In genomic region chr14:30878958-30879571, GRCm38 (mm10) we compare ENCODE assay signal across 9 mouse cellular contexts. TPM values are rescaled to one million over a fixed set of nuclear protein-coding genes. Genes with fewer than 3 reads are reported as not detected.
DNase-seq lines count a peak whose midpoint lies in the region; ATAC-seq and TF ChIP-seq lines count a peak whose summit lies in the region.
"Had no signal": no experiment of that assay in that cellular context is flagged by ENCODE, and none has a peak within 500 bp of the region (broad histone marks: within the 10 kb centered on the region; RNA-seq: fewer than 3 reads in every experiment).

Mustn1 (plus strand) TSS chr14:30879200.

- no peaks in the 10 kb centered on the region for H3K9me3 ChIP-seq in kidney, embryonic 14.5 days (ENCODE audit: control insufficient read depth, low read length)
- H3K9me3 ChIP-seq in forebrain, postnatal 0 days (ENCODE audit: low read length) = no peaks in the 10 kb centered on the region
- no peaks in the 10 kb centered on the region for H3K9me3 ChIP-seq in lung, embryonic 16.5 days (ENCODE audit: control insufficient read depth, low read length)

- TF ChIP-seq CTCF in forebrain, postnatal 0 days (IDR thresholded peaks at IDR 0.05; ENCODE audit: low read depth) = no peak

- WGBS in kidney, embryonic 14.5 days = 67% methylated on average over 11 of the region's 11 CpGs
- WGBS in forebrain, postnatal 0 days = 58% methylated on average over 11 of the region's 11 CpGs
- 32% methylated on average over 11 of the region's 11 CpGs for WGBS in lung, embryonic 16.5 days

- peaks cover 6% of the 10 kb centered on the region; the same call in 1 of the 2 replicates for H3K36me3 ChIP-seq in kidney, embryonic 14.5 days (ENCODE audit: control insufficient read depth, insufficient read depth, low read length)
- peaks cover 23% of the 10 kb centered on the region for H3K36me3 ChIP-seq in forebrain, postnatal 0 days (ENCODE audit: insufficient read depth)
- H3K36me3 ChIP-seq in lung, embryonic 16.5 days (ENCODE audit: control insufficient read depth, insufficient read depth, low read length) = 0 out of 2 replicates have a peak, but pooled peaks cover 5% of the 10 kb centered on the region

- H3K4me2 ChIP-seq in kidney, embryonic 14.5 days (replicated peaks; ENCODE audit: low read depth, low read length) = no peak within 1 kb of the TSS
- no peak within 1 kb of the TSS for H3K4me2 ChIP-seq in forebrain, postnatal 0 days (ENCODE audit: low read depth)
- H3K4me2 ChIP-seq in lung, embryonic 16.5 days (ENCODE audit: low read depth, low read length) = no peak within 1 kb of the TSS

- no peak for DNase-seq in kidney, adult 11 months
- peak; percentile 7 for DNase-seq in forebrain, postnatal 0 days
- DNase-seq in heart, postnatal 36 days = peak; percentile 60 to 66
- no peak for DNase-seq in spleen, adult 12 weeks (ENCODE audit: low spot score)

- ATAC-seq in kidney, embryonic 14.5 days (ENCODE audit: low FRiP score, low TSS enrichment) = no peak
- ATAC-seq in forebrain, postnatal 0 days = peak; percentile 69
- ATAC-seq in lung, embryonic 16.5 days (ENCODE audit: low read depth) = peak; percentile 74
- ATAC-seq in megakaryocyte, adult 5-6 weeks (ENCODE audit: poor library complexity, severe bottlenecking) = no peak
- ATAC-seq in erythroid progenitor cell, adult 5-6 weeks (replicated peaks; ENCODE audit: low FRiP score, poor library complexity, severe bottlenecking) = no peak

- H3K27me3 ChIP-seq in kidney, embryonic 14.5 days (ENCODE audit: control insufficient read depth, insufficient read depth, low read length) = no peaks in the 10 kb centered on the region
- no peaks in the 10 kb centered on the region for H3K27me3 ChIP-seq in forebrain, postnatal 0 days (ENCODE audit: insufficient read depth, low read length)
- no peaks in the 10 kb centered on the region for H3K27me3 ChIP-seq in lung, embryonic 16.5 days (ENCODE audit: control insufficient read depth, insufficient read depth, low read depth, low read length)

- H3K9ac ChIP-seq in kidney, embryonic 14.5 days (ENCODE audit: low read depth, low read length) = no peak within 1 kb of the TSS
- no peak within 1 kb of the TSS for H3K9ac ChIP-seq in forebrain, postnatal 0 days
- H3K9ac ChIP-seq in lung, embryonic 16.5 days (ENCODE audit: low read length) = peak within 1 kb of the TSS; percentile 24; the same call in 1 of the 2 replicates

- intact Hi-C loops in heart, postnatal 36 days (cut with DNase I) = no loop called here

- peaks cover 23% of the 10 kb centered on the region; the same call in 1 of the 2 replicates for H3K4me1 ChIP-seq in kidney, embryonic 14.5 days (ENCODE audit: control insufficient read depth, insufficient read depth, low read length)
- H3K4me1 ChIP-seq in forebrain, postnatal 0 days (ENCODE audit: insufficient read depth) = no peaks in the 10 kb centered on the region
- peaks cover 36% of the 10 kb centered on the region for H3K4me1 ChIP-seq in lung, embryonic 16.5 days (replicated peaks; ENCODE audit: control insufficient read depth, insufficient read depth, low read length)

- H3K4me3 ChIP-seq in kidney, embryonic 14.5 days (ENCODE audit: low read length) = no peak within 1 kb of the TSS
- no peak within 1 kb of the TSS for H3K4me3 ChIP-seq in forebrain, postnatal 0 days (ENCODE audit: low read depth, low read length)
- H3K4me3 ChIP-seq in lung, embryonic 16.5 days (ENCODE audit: low read length) = no peak within 1 kb of the TSS

- H3K27ac ChIP-seq in kidney, embryonic 14.5 days (ENCODE audit: low read depth, low read length) = peak within 1 kb of the TSS; percentile 1; the same call in 1 of the 2 replicates
- H3K27ac ChIP-seq in forebrain, postnatal 0 days (ENCODE audit: low read depth, low read length) = no peak within 1 kb of the TSS
- H3K27ac ChIP-seq in lung, embryonic 16.5 days (ENCODE audit: low read length) = peak within 1 kb of the TSS; percentile 82

RNA-seq across cellular contexts. Expression of gene Mustn1, which starts in this region (rescaled TPM):
- 2.7 TPM in 2 replicates for polyA plus RNA-seq in kidney, embryonic 14.5 days (2014; fragmentation: Nextera tagmentation; extraction: Ambion mirVana)
- 0.52 and 0.85 TPM in 2 replicates for total RNA-seq in forebrain, postnatal 0 days (2014; rRNA removed)
- polyA plus RNA-seq in forebrain, postnatal 0 days (2015; fragmentation: Nextera tagmentation; extraction: Ambion mirVana) = 1.2 TPM in 2 replicates
- 10 to 100 TPM; 12.7 to 16.5 TPM for total RNA-seq in heart, postnatal 36 days (2021)
- polyA plus RNA-seq in lung, embryonic 16.5 days (2015; fragmentation: Nextera tagmentation; extraction: Ambion mirVana) = 9.9 and 12.6 TPM in 2 replicates
- 0.91 and 1.8 TPM in 2 replicates for total RNA-seq in megakaryocyte, adult 5-6 weeks (2015)
- total RNA-seq in megakaryocyte, adult 5-6 weeks (2017) = 0.16 TPM in 1 of 2 replicates, not detected in the other
- total RNA-seq in erythroid progenitor cell, adult 5-6 weeks (2015; ENCODE audit: low replicate concordance) = not detected in 2 replicates
- not detected in 2 replicates for total RNA-seq in erythroid progenitor cell, adult 5-6 weeks (2017; ENCODE audit: low replicate concordance)
- total RNA-seq: hematopoietic stem cell, adult 5-6 weeks had no signal

Comparison
In these comparisons a context has a peak if more than half of its experiments do, and no peak if none do; other contexts are left out.
1. ATAC-seq: peak in forebrain, postnatal 0 days (single experiment) and lung, embryonic 16.5 days (single experiment); none in kidney, embryonic 14.5 days (single experiment), megakaryocyte, adult 5-6 weeks (single experiment) and erythroid progenitor cell, adult 5-6 weeks (single experiment).
2. DNase-seq: peak in forebrain, postnatal 0 days (single experiment) and heart, postnatal 36 days (2 of 2); none in kidney, adult 11 months (single experiment) and spleen, adult 12 weeks (single experiment).